Mouse (Mus musculus) liver, postnatal 0 days (tissue): ENCODE measurements around the gene Pnldc1. TPM values are rescaled to one million over a fixed set of nuclear protein-coding genes. Genes with fewer than 3 reads are reported as not detected.
A peak's percentile ranks its signal among the peaks of the same experiment; 100 is the strongest.

Experiments
- ATAC-seq: fragments of 200-750 bp; cut with Nextera tagmentation; 2 replicates; pipeline ENCODE4 v1.8.0; 2017; ENCODE audit warnings: mild to moderate bottlenecking, moderate library complexity
- DNase-seq: peaks from one replicate; pipeline ENCODE4 v3.0.0-alpha.2; 2016
- H3K27ac ChIP-seq: fragments of 300-500 bp; sonication (generic); 2 replicates; pipeline ENCODE4 v1.5.1; 2014; ENCODE audit warnings: antibody characterized with exemption, moderate library complexity, mild to moderate bottlenecking, low read depth
- H3K27me3 ChIP-seq: fragments of 300-500 bp; sonication (generic); 2 replicates; pipeline ENCODE4 v1.6.1; 2014; ENCODE audit warnings: low read length, control low read depth, mixed read lengths; ENCODE audit not compliant: insufficient read depth
- H3K36me3 ChIP-seq: fragments of 300-500 bp; sonication (generic); replicated peaks from 2 replicates; pipeline ENCODE4 v1.6.1; 2014; ENCODE audit warnings: mild to moderate bottlenecking, control low read depth, low read length, moderate library complexity, mixed read lengths; ENCODE audit not compliant: insufficient read depth
- H3K4me1 ChIP-seq: fragments of 300-500 bp; sonication (generic); 2 replicates; pipeline ENCODE4 v1.6.1; 2014; ENCODE audit warnings: antibody characterized with exemption, mild to moderate bottlenecking, control low read depth; ENCODE audit not compliant: insufficient read depth
- H3K4me2 ChIP-seq: fragments of 300-500 bp; sonication (generic); 2 replicates; pipeline ENCODE4 v1.6.1; 2014; ENCODE audit warnings: low read depth, mild to moderate bottlenecking, low read length, moderate library complexity, mixed read lengths
- H3K4me3 ChIP-seq: fragments of 300-500 bp; sonication (generic); 2 replicates; pipeline ENCODE4 v1.5.1; 2014; ENCODE audit warnings: low read depth, low read length
- H3K9ac ChIP-seq: fragments of 300-500 bp; sonication (generic); replicated peaks from 2 replicates; pipeline ENCODE4 v1.6.1; 2014; ENCODE audit warnings: mild to moderate bottlenecking, moderate library complexity
- H3K9me3 ChIP-seq: fragments of 300-500 bp; sonication (generic); 2 replicates; pipeline ENCODE4 v1.6.1; 2016; ENCODE audit warnings: mild to moderate bottlenecking, control low read depth, low read length, mixed read lengths
- CTCF ChIP-seq: sonication (generic); IDR thresholded peaks from 2 replicates; pipeline ENCODE4 v1.5.1; 2016; ENCODE audit warnings: antibody characterized with exemption, low read depth
- EP300 ChIP-seq: IDR thresholded peaks from 2 replicates; pipeline ENCODE4 v1.6.1; 2016; ENCODE audit warnings: antibody characterized with exemption, low read depth, mild to moderate bottlenecking
- WGBS: fragments of 180-500 bp; shearing (Covaris S2); extraction: QIAGEN DNeasy Blood & Tissue Kit; methylation state at CpG from one replicate; pipeline ENCODE4 v1.1.7; 2014; ENCODE audit not compliant: insufficient replicate concordance; 5-methylcytosine and 5-hydroxymethylcytosine counted together
- polyA plus RNA-seq: library from polyadenylated mRNA; unstranded; fragments of >200 nt; fragmentation: Nextera tagmentation; extraction: Ambion mirVana; gene quantifications from 2 replicates; pipeline ENCODE4 v1.2.1, GENCODE M21; 2015

Gene Pnldc1
- polyA plus RNA-seq, 1 experiment from 2014 or later: 0.95 TPM

- TF ChIP-seq CTCF (no peak), EP300 (no peak)
- H3K4me2 ChIP-seq: no peak overlapping the region
- no peaks in the 10 kb centered on the region for H3K9me3 ChIP-seq
- H3K27ac ChIP-seq: no peak overlapping the region
- H3K27me3 ChIP-seq: no peaks in the 10 kb centered on the region
- no peak overlapping the region for H3K4me3 ChIP-seq
- ATAC-seq (no peak), DNase-seq (no peak)
- H3K9ac ChIP-seq: no peak overlapping the region
- H3K4me1 ChIP-seq: no peaks in the 10 kb centered on the region
- 78% methylated on average over 8 of the region's 8 CpGs for WGBS
- no peaks in the 10 kb centered on the region for H3K36me3 ChIP-seq
These were observed 60.1 kb downstream of the Pnldc1 start for GRCm38 (mm10) chr17:12849778-12850382.

- Histone ChIP-seq H3K4me2 (no peak overlapping the region), H3K9ac (no peak overlapping the region), H3K4me1 (no peaks in the 10 kb centered on the region), H3K27me3 (no peaks in the 10 kb centered on the region), H3K36me3 (no peaks in the 10 kb centered on the region), H3K4me3 (no peak overlapping the region), H3K9me3 (no peaks in the 10 kb centered on the region), H3K27ac (no peak overlapping the region)
- DNase-seq (no peak), ATAC-seq (no peak)
- 65% methylated on average over 4 of the region's 4 CpGs for WGBS
- TF ChIP-seq CTCF (no peak), EP300 (no peak)
These were observed 62.3 kb downstream of the Pnldc1 start for GRCm38 (mm10) chr17:12847736-12848135.

GRCm38 (mm10) chr17:12846474-12846873 is 63.6 kb downstream of the Pnldc1 start:
- ATAC-seq (peak; percentile 41; the same call in 1 of the 2 replicates), DNase-seq (no peak)
- Histone ChIP-seq H3K9ac (no peak overlapping the region), H3K36me3 (no peaks in the 10 kb centered on the region), H3K9me3 (no peaks in the 10 kb centered on the region), H3K4me1 (no peaks in the 10 kb centered on the region), H3K27me3 (no peaks in the 10 kb centered on the region), H3K27ac (no peak overlapping the region), H3K4me2 (no peak overlapping the region), H3K4me3 (no peak overlapping the region)
- no peak for TF ChIP-seq EP300
- TF ChIP-seq CTCF: no peak
- 65% methylated on average over 5 of the region's 5 CpGs for WGBS

- DNase-seq: no peak
- 49% methylated on average over 5 of the region's 5 CpGs for WGBS
- Histone ChIP-seq H3K4me3 (no peak overlapping the region), H3K27ac (no peak overlapping the region), H3K36me3 (no peaks in the 10 kb centered on the region), H3K4me1 (no peaks in the 10 kb centered on the region), H3K9ac (no peak overlapping the region), H3K27me3 (no peaks in the 10 kb centered on the region), H3K9me3 (no peaks in the 10 kb centered on the region), H3K4me2 (no peak overlapping the region)
- no peak for ATAC-seq
- no peak for TF ChIP-seq CTCF
These were observed 64.2 kb downstream of the Pnldc1 start for GRCm38 (mm10) chr17:12845862-12846261.

- TF ChIP-seq CTCF (no peak), EP300 (no peak)
- no peak for ATAC-seq
- Histone ChIP-seq H3K4me2 (no peak overlapping the region), H3K4me3 (no peak overlapping the region), H3K9me3 (no peaks in the 10 kb centered on the region), H3K36me3 (no peaks in the 10 kb centered on the region), H3K27me3 (no peaks in the 10 kb centered on the region), H3K9ac (no peak overlapping the region), H3K27ac (no peak overlapping the region), H3K4me1 (no peaks in the 10 kb centered on the region)
- WGBS: 84% methylated on average over 4 of the region's 4 CpGs
- DNase-seq: no peak
These were observed 65.5 kb downstream of the Pnldc1 start for GRCm38 (mm10) chr17:12844540-12844939.

- ATAC-seq: no peak
- Histone ChIP-seq H3K36me3 (no peaks in the 10 kb centered on the region), H3K4me2 (no peak overlapping the region), H3K9me3 (no peaks in the 10 kb centered on the region), H3K4me3 (no peak overlapping the region), H3K4me1 (no peaks in the 10 kb centered on the region), H3K9ac (no peak overlapping the region), H3K27me3 (no peaks in the 10 kb centered on the region), H3K27ac (no peak overlapping the region)
- DNase-seq: no peak
- WGBS: 49% methylated on average over 6 of the region's 6 CpGs
- TF ChIP-seq EP300 (no peak), CTCF (no peak)
These were observed 66.2 kb downstream of the Pnldc1 start for GRCm38 (mm10) chr17:12843826-12844225.
